Mouse (Mus musculus) liver, postnatal 0 days (tissue): ENCODE measurements at regions not wholly inside any gene's neighbourhood (a gene's known extent, or its start where the extent isn't known, plus 50 kb on each side); places are given as distances from the start of the nearest gene placed in this dataset.

Experiments
- ATAC-seq: fragments of 200-750 bp; cut with Nextera tagmentation; 2 replicates; pipeline ENCODE4 v1.8.0; 2017; ENCODE audit warnings: mild to moderate bottlenecking, moderate library complexity
- DNase-seq: peaks from one replicate; pipeline ENCODE4 v3.0.0-alpha.2; 2016
- H3K27ac ChIP-seq: fragments of 300-500 bp; sonication (generic); 2 replicates; pipeline ENCODE4 v1.5.1; 2014; ENCODE audit warnings: antibody characterized with exemption, moderate library complexity, mild to moderate bottlenecking, low read depth
- H3K27me3 ChIP-seq: fragments of 300-500 bp; sonication (generic); 2 replicates; pipeline ENCODE4 v1.6.1; 2014; ENCODE audit warnings: low read length, control low read depth, mixed read lengths; ENCODE audit not compliant: insufficient read depth
- H3K36me3 ChIP-seq: fragments of 300-500 bp; sonication (generic); replicated peaks from 2 replicates; pipeline ENCODE4 v1.6.1; 2014; ENCODE audit warnings: mild to moderate bottlenecking, control low read depth, low read length, moderate library complexity, mixed read lengths; ENCODE audit not compliant: insufficient read depth
- H3K4me1 ChIP-seq: fragments of 300-500 bp; sonication (generic); 2 replicates; pipeline ENCODE4 v1.6.1; 2014; ENCODE audit warnings: antibody characterized with exemption, mild to moderate bottlenecking, control low read depth; ENCODE audit not compliant: insufficient read depth
- H3K4me2 ChIP-seq: fragments of 300-500 bp; sonication (generic); 2 replicates; pipeline ENCODE4 v1.6.1; 2014; ENCODE audit warnings: low read depth, mild to moderate bottlenecking, low read length, moderate library complexity, mixed read lengths
- H3K4me3 ChIP-seq: fragments of 300-500 bp; sonication (generic); 2 replicates; pipeline ENCODE4 v1.5.1; 2014; ENCODE audit warnings: low read depth, low read length
- H3K9ac ChIP-seq: fragments of 300-500 bp; sonication (generic); replicated peaks from 2 replicates; pipeline ENCODE4 v1.6.1; 2014; ENCODE audit warnings: mild to moderate bottlenecking, moderate library complexity
- H3K9me3 ChIP-seq: fragments of 300-500 bp; sonication (generic); 2 replicates; pipeline ENCODE4 v1.6.1; 2016; ENCODE audit warnings: mild to moderate bottlenecking, control low read depth, low read length, mixed read lengths
- CTCF ChIP-seq: sonication (generic); IDR thresholded peaks from 2 replicates; pipeline ENCODE4 v1.5.1; 2016; ENCODE audit warnings: antibody characterized with exemption, low read depth
- EP300 ChIP-seq: IDR thresholded peaks from 2 replicates; pipeline ENCODE4 v1.6.1; 2016; ENCODE audit warnings: antibody characterized with exemption, low read depth, mild to moderate bottlenecking
- WGBS: fragments of 180-500 bp; shearing (Covaris S2); extraction: QIAGEN DNeasy Blood & Tissue Kit; methylation state at CpG from one replicate; pipeline ENCODE4 v1.1.7; 2014; ENCODE audit not compliant: insufficient replicate concordance; 5-methylcytosine and 5-hydroxymethylcytosine counted together

DNA sequence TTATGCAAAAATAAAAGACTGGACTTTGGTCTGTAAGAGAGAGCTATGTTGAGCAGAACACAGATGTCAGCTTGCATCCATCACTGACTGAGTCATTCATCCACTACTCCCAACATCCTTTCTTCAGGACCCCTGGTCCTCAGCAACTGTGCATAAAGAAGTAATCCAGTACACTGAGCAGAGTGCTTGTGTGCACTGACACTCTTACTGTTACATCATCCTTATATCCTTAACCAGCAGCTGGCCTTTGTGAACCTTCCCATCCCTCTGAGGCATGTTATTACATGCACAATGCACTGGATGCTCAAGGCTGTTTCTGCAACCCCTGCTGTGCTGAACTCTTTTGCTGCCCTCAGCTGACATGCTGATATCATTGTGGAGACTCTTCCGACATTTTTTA lies 144.2 kb upstream of the Fam92a start:
- WGBS, result 76% methylated on average over 1 of the region's 1 CpGs
- no peak overlapping the region for H3K27ac ChIP-seq
- no peaks in the 10 kb centered on the region for H3K9me3 ChIP-seq
- H3K9ac ChIP-seq, result no peak overlapping the region
- no peaks in the 10 kb centered on the region for H3K36me3 ChIP-seq
- no peak overlapping the region for H3K4me3 ChIP-seq
- no peak for DNase-seq
- H3K4me1 ChIP-seq, result no peaks in the 10 kb centered on the region
- TF ChIP-seq CTCF (no peak), EP300 (no peak)
- H3K27me3 ChIP-seq, result no peaks in the 10 kb centered on the region
- no peak for ATAC-seq
- H3K4me2 ChIP-seq, result no peak overlapping the region

DNA sequence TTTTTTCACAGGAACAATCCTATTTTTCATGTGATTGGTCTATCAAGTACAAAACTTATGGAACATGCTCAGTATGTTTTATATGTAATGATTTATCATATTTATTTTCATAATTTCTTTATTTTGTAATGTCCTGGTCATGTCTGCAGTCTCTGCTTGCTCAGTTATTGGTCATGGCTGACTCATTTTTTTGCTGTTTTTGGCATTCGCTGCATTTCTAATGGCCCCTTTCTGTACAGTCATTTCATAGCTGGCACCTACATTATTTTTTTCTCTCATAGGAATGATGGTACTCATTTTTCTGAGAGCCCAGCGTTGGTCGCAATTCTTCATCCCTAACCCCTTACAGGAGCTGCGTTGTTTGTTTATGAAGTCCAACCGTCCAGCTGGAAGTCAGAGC lies 136.5 kb upstream of the Fam92a start:
- no peak for TF ChIP-seq CTCF
- no peak for TF ChIP-seq EP300
- no peaks in the 10 kb centered on the region for H3K9me3 ChIP-seq
- no peaks in the 10 kb centered on the region for H3K4me1 ChIP-seq
- H3K4me3 ChIP-seq, result no peak overlapping the region
- no peak for ATAC-seq
- no peaks in the 10 kb centered on the region for H3K27me3 ChIP-seq
- 81% methylated on average over 5 of the region's 5 CpGs for WGBS
- no peak overlapping the region for H3K9ac ChIP-seq
- no peak overlapping the region for H3K27ac ChIP-seq
- DNase-seq, result no peak
- no peaks in the 10 kb centered on the region for H3K36me3 ChIP-seq
- H3K4me2 ChIP-seq, result no peak overlapping the region

DNA sequence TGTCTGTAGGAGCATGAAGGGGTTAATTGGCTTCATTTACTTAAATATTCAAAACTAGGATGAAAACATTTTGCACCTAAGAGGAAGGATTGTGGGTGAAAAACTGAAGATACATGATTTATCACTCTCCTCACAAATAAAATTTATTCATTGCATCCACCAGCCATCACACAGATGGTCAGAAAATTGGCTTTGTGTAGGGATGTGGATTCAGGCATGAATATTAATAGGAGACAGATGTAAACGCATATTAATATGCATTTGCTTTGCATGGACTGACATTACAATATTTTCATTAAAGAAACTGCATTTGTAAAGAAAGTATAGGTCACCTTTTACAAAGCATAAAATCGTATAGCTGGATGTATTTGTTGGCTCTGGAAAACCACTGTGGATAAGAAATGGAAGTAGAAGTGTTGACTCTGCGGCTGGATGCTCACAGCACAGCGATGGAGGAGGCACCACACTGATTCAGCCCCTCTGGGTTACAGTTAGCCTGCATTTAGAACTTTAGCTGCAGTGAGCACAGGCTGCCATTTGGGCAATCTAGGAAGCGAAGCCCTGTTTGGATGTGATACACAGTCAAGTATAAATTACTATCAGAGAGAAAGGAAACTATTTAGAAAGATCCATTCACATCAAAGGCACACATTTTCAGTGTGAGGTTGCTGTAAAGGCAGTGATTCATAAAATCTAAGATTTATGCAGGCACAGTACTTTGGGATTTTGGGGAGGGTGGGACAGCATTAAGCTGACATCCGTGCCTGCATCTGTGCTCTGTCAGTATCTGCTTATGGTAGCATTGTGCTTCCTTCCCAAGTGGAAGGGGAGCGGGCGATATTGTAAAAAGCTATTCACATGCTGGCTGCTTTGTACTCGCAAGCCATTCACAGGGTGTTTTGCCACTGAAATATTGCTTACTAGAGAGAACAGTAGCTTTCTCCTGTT lies 135.1 kb upstream of the Fam92a start:
- TF ChIP-seq EP300, result no peak
- TF ChIP-seq CTCF, result no peak
- no peak overlapping the region for H3K4me3 ChIP-seq
- DNase-seq (no peak), ATAC-seq (no peak)
- no peak overlapping the region for H3K4me2 ChIP-seq
- no peaks in the 10 kb centered on the region for H3K4me1 ChIP-seq
- no peaks in the 10 kb centered on the region for H3K27me3 ChIP-seq
- no peaks in the 10 kb centered on the region for H3K9me3 ChIP-seq
- no peak overlapping the region for H3K9ac ChIP-seq
- H3K36me3 ChIP-seq, result no peaks in the 10 kb centered on the region
- 71% methylated on average over 9 of the region's 9 CpGs for WGBS
- no peak overlapping the region for H3K27ac ChIP-seq

DNA sequence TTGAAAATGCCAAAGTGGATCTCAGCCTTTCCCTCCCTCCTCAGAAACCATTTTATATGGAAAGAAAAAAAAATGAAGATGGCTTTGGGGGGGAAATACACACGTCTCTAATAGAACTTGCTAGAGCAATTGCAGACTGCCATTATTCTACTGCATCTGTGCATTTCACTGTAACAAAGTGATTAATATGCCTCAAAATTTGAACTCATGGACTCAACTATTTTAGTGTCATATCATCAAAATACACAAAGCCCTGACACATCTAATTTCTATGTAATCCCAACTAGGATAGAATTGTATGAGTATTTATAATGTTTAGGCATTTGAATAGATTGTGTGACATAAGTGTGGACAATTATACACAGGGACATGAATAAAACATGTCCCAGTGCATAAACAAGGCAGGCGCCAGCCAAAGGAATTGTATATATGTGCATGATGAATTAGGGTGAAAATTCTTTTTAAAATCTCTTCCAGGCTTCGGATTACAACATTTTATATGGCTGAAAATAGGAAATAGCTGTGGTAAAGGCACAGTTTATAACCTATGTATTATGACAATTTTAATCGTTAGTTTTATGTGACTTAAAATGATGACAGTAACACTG lies 115.4 kb upstream of the Fam92a start:
- TF ChIP-seq CTCF, result no peak
- no peak for TF ChIP-seq EP300
- Histone ChIP-seq H3K9me3 (no peaks in the 10 kb centered on the region), H3K4me1 (no peaks in the 10 kb centered on the region), H3K36me3 (no peaks in the 10 kb centered on the region), H3K4me2 (no peak overlapping the region), H3K27ac (no peak overlapping the region), H3K27me3 (no peaks in the 10 kb centered on the region), H3K4me3 (no peak overlapping the region), H3K9ac (no peak overlapping the region)
- WGBS, result 72% methylated on average over 4 of the region's 4 CpGs
- ATAC-seq (no peak), DNase-seq (no peak)

DNA sequence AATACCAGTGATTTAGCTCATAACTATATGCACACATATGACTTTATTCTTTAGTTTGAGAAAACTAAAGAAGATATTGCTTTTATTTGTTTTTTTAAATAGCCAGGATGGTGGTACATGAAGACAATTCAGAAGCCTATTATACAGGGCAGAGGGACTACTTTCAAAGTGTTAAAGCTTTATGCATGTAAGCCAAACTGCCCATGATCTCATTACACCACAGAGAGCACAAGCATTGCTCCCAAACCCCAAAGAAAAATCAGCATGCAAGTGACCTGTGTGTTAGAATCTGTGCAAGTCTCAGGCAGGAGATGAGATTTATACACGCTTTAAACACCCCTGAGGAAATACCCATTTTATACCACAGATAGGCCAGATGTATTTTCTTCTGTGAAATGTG lies 114.6 kb upstream of the Fam92a start:
- no peaks in the 10 kb centered on the region for H3K27me3 ChIP-seq
- no peaks in the 10 kb centered on the region for H3K36me3 ChIP-seq
- no peaks in the 10 kb centered on the region for H3K4me1 ChIP-seq
- DNase-seq, result no peak
- no peak overlapping the region for H3K4me3 ChIP-seq
- TF ChIP-seq CTCF (no peak), EP300 (no peak)
- no peak overlapping the region for H3K4me2 ChIP-seq
- ATAC-seq, result no peak
- H3K9me3 ChIP-seq, result no peaks in the 10 kb centered on the region
- no peak overlapping the region for H3K9ac ChIP-seq
- no peak overlapping the region for H3K27ac ChIP-seq
- 82% methylated on average over 1 of the region's 1 CpGs for WGBS

DNA sequence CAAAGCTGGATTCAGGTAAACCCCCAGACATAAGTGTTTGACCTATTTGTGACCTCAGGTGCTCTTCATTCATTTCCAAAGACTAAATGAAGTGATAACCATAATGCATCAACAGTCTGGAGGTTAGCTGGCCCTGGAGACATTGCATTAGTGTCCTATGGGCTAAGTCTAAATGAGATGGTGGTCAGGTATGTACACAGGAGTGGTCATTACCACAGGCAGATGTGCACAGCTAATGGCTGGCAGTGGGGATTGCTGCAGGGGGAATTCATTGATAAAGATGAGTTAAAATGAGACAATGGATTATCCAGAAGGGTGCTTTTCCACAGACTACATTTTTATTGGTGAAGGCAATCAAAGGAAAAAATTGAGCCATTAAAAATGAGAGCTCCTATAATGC lies 114.2 kb upstream of the Fam92a start:
- H3K9ac ChIP-seq, result no peak overlapping the region
- no peak overlapping the region for H3K4me2 ChIP-seq
- H3K4me1 ChIP-seq, result no peaks in the 10 kb centered on the region
- H3K4me3 ChIP-seq, result no peak overlapping the region
- DNase-seq, result no peak
- no peaks in the 10 kb centered on the region for H3K9me3 ChIP-seq
- H3K36me3 ChIP-seq, result no peaks in the 10 kb centered on the region
- TF ChIP-seq EP300, result no peak
- no peak for TF ChIP-seq CTCF
- no peak for ATAC-seq
- H3K27ac ChIP-seq, result no peak overlapping the region
- no peaks in the 10 kb centered on the region for H3K27me3 ChIP-seq
